Mouse (Mus musculus) hindbrain, embryonic 15.5 days (tissue): ENCODE results near the gene Asns. TPM values are rescaled to one million over a fixed set of nuclear protein-coding genes. Genes with fewer than 3 reads are reported as not detected.

Source experiments
- ATAC-seq: fragments of 200-750 bp; cut with Nextera tagmentation; 2 replicates; pipeline ENCODE4 v1.8.0; 2017; ENCODE audit warnings: low read depth, moderate number of reproducible peaks, moderate TSS enrichment; ENCODE audit not compliant: low FRiP score
- H3K27ac ChIP-seq: fragments of 300-500 bp; sonication (generic); replicated peaks from 2 replicates; pipeline ENCODE4 v1.5.1; 2015; ENCODE audit warnings: mild to moderate bottlenecking, inconsistent platforms
- H3K27me3 ChIP-seq: fragments of 300-500 bp; sonication (generic); 2 replicates; pipeline ENCODE4 v1.6.1; 2015; ENCODE audit warnings: control low read depth, inconsistent platforms
- H3K36me3 ChIP-seq: fragments of 300-500 bp; sonication (generic); 2 replicates; pipeline ENCODE4 v1.6.1; 2015; ENCODE audit warnings: control low read depth, inconsistent platforms
- H3K4me1 ChIP-seq: fragments of 300-500 bp; sonication (generic); replicated peaks from 2 replicates; pipeline ENCODE4 v1.6.1; 2015; ENCODE audit warnings: control low read depth, inconsistent platforms
- H3K4me2 ChIP-seq: fragments of 300-500 bp; sonication (generic); 2 replicates; pipeline ENCODE4 v1.6.1; 2015; ENCODE audit warnings: moderate library complexity, mild to moderate bottlenecking, inconsistent platforms
- H3K4me3 ChIP-seq: fragments of 300-500 bp; sonication (generic); 2 replicates; pipeline ENCODE4 v1.5.1; 2015; ENCODE audit warnings: mild to moderate bottlenecking, inconsistent platforms
- H3K9ac ChIP-seq: fragments of 300-500 bp; sonication (generic); 2 replicates; pipeline ENCODE4 v1.6.1; 2015; ENCODE audit warnings: inconsistent platforms
- H3K9me3 ChIP-seq: fragments of 300-500 bp; sonication (generic); 2 replicates; pipeline ENCODE4 v1.6.1; 2016; ENCODE audit warnings: control low read depth, inconsistent platforms
- WGBS: fragments of 180-500 bp; shearing (Covaris S2); methylation state at CpG from one replicate; pipeline ENCODE4 v1.1.7; 2015; 5-methylcytosine and 5-hydroxymethylcytosine counted together
- polyA plus RNA-seq: library from polyadenylated mRNA; unstranded; fragments of >200 nt; fragmentation: Nextera tagmentation; extraction: Ambion mirVana; gene quantifications from 2 replicates; pipeline ENCODE4 v1.2.1, GENCODE M21; 2015

Asns gene
- polyA plus RNA-seq, 1 experiment from 2014 or later, result 104 TPM

GRCm38 (mm10) chr6:7697999-7698699 lies 5.1 kb upstream of the Asns start:
- Histone ChIP-seq H3K4me3 (no peak overlapping the region), H3K4me2 (no peak overlapping the region), H3K9me3 (no peaks in the 10 kb centered on the region), H3K4me1 (no peaks in the 10 kb centered on the region), H3K27me3 (peaks cover 7% of the 10 kb centered on the region; the same call in 1 of the 2 replicates), H3K27ac (no peak overlapping the region), H3K36me3 (no peaks in the 10 kb centered on the region), H3K9ac (no peak overlapping the region)
- no peak for ATAC-seq
- 81% methylated on average over 6 of the region's 6 CpGs for WGBS

GRCm38 (mm10) chr6:7697077-7697643 lies 4.1 kb upstream of the Asns start:
- Histone ChIP-seq H3K4me2 (no peak overlapping the region), H3K9me3 (no peaks in the 10 kb centered on the region), H3K27ac (no peak overlapping the region), H3K4me1 (peaks cover under 1% of the 10 kb centered on the region; the same call in 1 of the 2 replicates), H3K9ac (no peak overlapping the region), H3K4me3 (no peak overlapping the region), H3K27me3 (peaks cover 7% of the 10 kb centered on the region; the same call in 1 of the 2 replicates), H3K36me3 (no peaks in the 10 kb centered on the region)
- no peak for ATAC-seq
- 83% methylated on average over 4 of the region's 4 CpGs for WGBS

GRCm38 (mm10) chr6:7696641-7697040 lies 3.6 kb upstream of the Asns start:
- 80% methylated on average over 3 of the region's 3 CpGs for WGBS

DNA sequence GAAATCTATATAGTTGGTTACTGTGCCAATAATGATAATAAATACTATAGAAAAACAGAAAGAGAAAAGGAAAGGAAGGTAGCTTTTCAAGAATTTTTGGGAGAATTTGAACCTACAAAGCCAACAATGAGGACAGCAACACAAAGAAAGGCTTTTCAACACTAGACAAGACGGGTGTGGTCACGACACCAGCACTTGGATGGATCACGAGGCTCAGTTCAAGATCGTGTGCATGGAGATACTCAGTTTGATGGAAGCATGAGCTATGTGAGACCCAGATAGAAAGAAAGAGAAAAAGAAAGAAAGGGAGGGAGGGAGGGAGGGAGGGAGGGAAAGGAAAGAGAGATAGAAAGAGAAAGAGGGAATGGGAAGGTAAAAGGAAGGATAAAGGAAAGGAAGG lies 2.8 kb upstream of the Asns start:
- ATAC-seq, result no peak
- H3K27ac ChIP-seq, result no peak overlapping the region
- no peak overlapping the region for H3K4me3 ChIP-seq
- peaks cover 5% of the 10 kb centered on the region for H3K4me1 ChIP-seq
- no peak overlapping the region for H3K4me2 ChIP-seq
- no peaks in the 10 kb centered on the region for H3K36me3 ChIP-seq
- H3K9me3 ChIP-seq, result no peaks in the 10 kb centered on the region
- WGBS, result 88% methylated on average over 4 of the region's 4 CpGs
- H3K9ac ChIP-seq, result no peak overlapping the region
- peaks cover 7% of the 10 kb centered on the region; the same call in 1 of the 2 replicates for H3K27me3 ChIP-seq

More at GRCm38 (mm10) chr6:7696641-7697040, 3.6 kb upstream of the Asns start:
- Histone ChIP-seq H3K27ac (no peak overlapping the region), H3K9me3 (no peaks in the 10 kb centered on the region), H3K4me3 (no peak overlapping the region), H3K27me3 (peaks cover 7% of the 10 kb centered on the region; the same call in 1 of the 2 replicates), H3K36me3 (no peaks in the 10 kb centered on the region), H3K9ac (no peak overlapping the region), H3K4me2 (no peak overlapping the region), H3K4me1 (peaks cover 5% of the 10 kb centered on the region)
- ATAC-seq, result no peak

GRCm38 (mm10) chr6:7693666-7694065 lies 612 bp upstream of the Asns start:
- H3K27me3 ChIP-seq, result peaks cover 7% of the 10 kb centered on the region; the same call in 1 of the 2 replicates
- peak overlapping the region; percentile 60; the same call in 1 of the 2 replicates for H3K4me3 ChIP-seq
- peaks cover 5% of the 10 kb centered on the region for H3K4me1 ChIP-seq
- no peak for ATAC-seq
- H3K4me2 ChIP-seq, result peak overlapping the region; percentile 72
- H3K36me3 ChIP-seq, result no peaks in the 10 kb centered on the region
- no peaks in the 10 kb centered on the region for H3K9me3 ChIP-seq
- no peak overlapping the region for H3K9ac ChIP-seq
- 71% methylated on average over 5 of the region's 5 CpGs for WGBS
- no peak overlapping the region for H3K27ac ChIP-seq

- peak overlapping the region; percentile 66 for H3K9ac ChIP-seq
- peaks cover 7% of the 10 kb centered on the region; the same call in 1 of the 2 replicates for H3K27me3 ChIP-seq
- H3K4me2 ChIP-seq, result peak overlapping the region; percentile 72
- peak overlapping the region; percentile 70 for H3K27ac ChIP-seq
- H3K4me3 ChIP-seq, result peak overlapping the region; percentile 60
- peaks cover 5% of the 10 kb centered on the region for H3K4me1 ChIP-seq
- peak; percentile 73 for ATAC-seq
- H3K36me3 ChIP-seq, result no peaks in the 10 kb centered on the region
- no peaks in the 10 kb centered on the region for H3K9me3 ChIP-seq
- WGBS, result 0% methylated on average over 12 of the region's 12 CpGs
These were observed 603 bp downstream of the Asns start for GRCm38 (mm10) chr6:7692451-7692850.

GRCm38 (mm10) chr6:7692037-7692436 lies 1.0 kb downstream of the Asns start:
- peaks cover 7% of the 10 kb centered on the region; the same call in 1 of the 2 replicates for H3K27me3 ChIP-seq
- WGBS, result 40% methylated on average over 15 of the region's 15 CpGs
- peak overlapping the region; percentile 60 for H3K4me3 ChIP-seq
- peak overlapping the region; percentile 72 for H3K4me2 ChIP-seq
- ATAC-seq, result no peak
- no peak overlapping the region for H3K27ac ChIP-seq
- no peaks in the 10 kb centered on the region for H3K36me3 ChIP-seq
- peaks cover 5% of the 10 kb centered on the region for H3K4me1 ChIP-seq
- H3K9ac ChIP-seq, result peak overlapping the region; percentile 66
- no peaks in the 10 kb centered on the region for H3K9me3 ChIP-seq

GRCm38 (mm10) chr6:7690456-7690855 lies 2.6 kb downstream of the Asns start:
- WGBS, result 91% methylated on average over 9 of the region's 9 CpGs
- no peak overlapping the region for H3K27ac ChIP-seq
- no peak overlapping the region for H3K9ac ChIP-seq
- no peak overlapping the region for H3K4me2 ChIP-seq
- ATAC-seq, result no peak
- no peaks in the 10 kb centered on the region for H3K36me3 ChIP-seq
- H3K27me3 ChIP-seq, result peaks cover 5% of the 10 kb centered on the region; the same call in 1 of the 2 replicates
- H3K4me3 ChIP-seq, result no peak overlapping the region
- H3K9me3 ChIP-seq, result no peaks in the 10 kb centered on the region
- H3K4me1 ChIP-seq, result peaks cover 5% of the 10 kb centered on the region

- no peaks in the 10 kb centered on the region for H3K27me3 ChIP-seq
- WGBS, result 95% methylated on average over 12 of the region's 12 CpGs
- peaks cover 5% of the 10 kb centered on the region for H3K4me1 ChIP-seq
- no peak overlapping the region for H3K9ac ChIP-seq
- no peak overlapping the region for H3K4me3 ChIP-seq
- H3K4me2 ChIP-seq, result no peak overlapping the region
- H3K27ac ChIP-seq, result no peak overlapping the region
- H3K9me3 ChIP-seq, result no peaks in the 10 kb centered on the region
- no peak for ATAC-seq
- H3K36me3 ChIP-seq, result no peaks in the 10 kb centered on the region
These were observed 3.9 kb downstream of the Asns start for GRCm38 (mm10) chr6:7689180-7689579.

GRCm38 (mm10) chr6:7686047-7686446 lies 7.0 kb downstream of the Asns start:
- no peak overlapping the region for H3K4me2 ChIP-seq
- ATAC-seq, result no peak
- WGBS, result 88% methylated on average over 2 of the region's 2 CpGs
- no peak overlapping the region for H3K4me3 ChIP-seq
- no peaks in the 10 kb centered on the region for H3K9me3 ChIP-seq
- no peaks in the 10 kb centered on the region for H3K4me1 ChIP-seq
- H3K27ac ChIP-seq, result no peak overlapping the region
- H3K27me3 ChIP-seq, result no peaks in the 10 kb centered on the region
- H3K9ac ChIP-seq, result no peak overlapping the region
- H3K36me3 ChIP-seq, result peaks cover 12% of the 10 kb centered on the region

- no peak for ATAC-seq
- Histone ChIP-seq H3K27ac (no peak overlapping the region), H3K9me3 (no peaks in the 10 kb centered on the region), H3K4me1 (no peaks in the 10 kb centered on the region), H3K9ac (no peak overlapping the region), H3K4me3 (no peak overlapping the region), H3K4me2 (no peak overlapping the region), H3K36me3 (peaks cover 18% of the 10 kb centered on the region), H3K27me3 (no peaks in the 10 kb centered on the region)
- 88% methylated on average over 8 of the region's 8 CpGs for WGBS
These were observed 16.7 kb downstream of the Asns start for GRCm38 (mm10) chr6:7676194-7676901.
